Mouse (Mus musculus): Measurements from ENCODE around the gene Prim1.

DNA sequence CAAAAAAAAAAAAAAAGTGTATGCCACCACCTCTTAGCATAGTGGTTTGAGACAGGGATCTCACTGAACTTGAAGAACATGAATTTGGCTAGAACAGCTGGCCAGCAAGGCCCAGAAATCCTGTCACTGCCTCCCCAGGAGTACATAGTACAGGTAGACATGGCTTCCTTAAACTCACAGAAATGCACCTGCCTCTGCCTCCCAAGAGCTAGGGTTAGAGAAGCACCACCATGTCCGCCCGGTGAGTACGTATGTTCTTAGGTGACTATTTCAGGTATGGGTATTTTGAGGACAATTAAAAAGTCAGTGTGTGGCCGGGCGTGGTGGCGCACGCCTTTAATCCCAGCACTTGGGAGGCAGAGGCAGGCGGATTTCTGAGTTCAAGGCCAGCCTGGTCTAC, 38.0 kb downstream of the Prim1 start:
- TF ChIP-seq CTCF (IDR thresholded peaks at IDR 0.05; ENCODE audit: low read depth, low read length), result no peak
- no peak for TF ChIP-seq EP300 (IDR thresholded peaks at IDR 0.05; ENCODE audit: insufficient read depth, low read depth, low read length)
